Comparison of ENCODE assay signal across 26 mouse cellular contexts in the genomic region with DNA sequence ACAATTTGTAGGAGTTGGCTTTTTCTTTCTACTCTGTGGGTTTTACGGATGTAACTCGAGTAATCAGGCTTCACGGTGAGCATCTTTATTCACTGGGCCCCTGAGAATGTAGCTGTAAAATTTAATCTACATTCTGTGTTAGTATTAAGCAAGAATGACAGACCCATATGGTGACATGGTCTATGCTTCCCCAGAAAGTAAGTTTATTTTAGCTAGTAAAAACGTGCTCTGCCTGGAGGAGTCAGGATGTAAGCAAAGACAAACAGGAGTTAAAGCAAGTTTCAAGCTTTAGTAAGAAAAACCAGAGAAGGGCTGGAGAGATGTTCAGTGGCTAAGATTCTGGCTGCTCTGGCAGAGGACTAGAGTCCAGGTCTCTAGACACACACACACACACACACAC. TPM values are rescaled to one million over a fixed set of nuclear protein-coding genes. Genes with fewer than 3 reads are reported as not detected.
"Had no signal": no experiment of that assay in that cellular context is flagged by ENCODE, and none has a peak within 500 bp of the region (broad histone marks: within the 10 kb centered on the region; RNA-seq: fewer than 3 reads in every experiment).

No protein-coding gene starts in this region.

- H3K9me3 ChIP-seq: embryonic facial prominence, embryonic 10.5 days; embryonic facial prominence, embryonic 12.5 days; embryonic facial prominence, embryonic 13.5 days; embryonic facial prominence, embryonic 15.5 days; forebrain, embryonic 10.5 days; forebrain, embryonic 12.5 days; forebrain, embryonic 13.5 days; forebrain, embryonic 15.5 days had no signal

- H3K27me3 ChIP-seq: embryonic facial prominence, embryonic 12.5 days; embryonic facial prominence, embryonic 13.5 days; embryonic facial prominence, embryonic 15.5 days; forebrain, embryonic 12.5 days; forebrain, embryonic 13.5 days; forebrain, embryonic 15.5 days had no signal

- H3K4me3 ChIP-seq: embryonic facial prominence, embryonic 10.5 days; embryonic facial prominence, embryonic 12.5 days; embryonic facial prominence, embryonic 13.5 days; embryonic facial prominence, embryonic 15.5 days; erythroblast, embryonic 14.5 days; forebrain, embryonic 10.5 days; forebrain, embryonic 12.5 days; forebrain, embryonic 13.5 days; forebrain, embryonic 15.5 days; heart, adult 2 months had no signal

- H3K9ac ChIP-seq: embryonic facial prominence, embryonic 12.5 days; embryonic facial prominence, embryonic 13.5 days; embryonic facial prominence, embryonic 15.5 days; forebrain, embryonic 12.5 days; forebrain, embryonic 13.5 days; forebrain, embryonic 15.5 days; forebrain, postnatal 0 days had no signal

- H3K27ac ChIP-seq: embryonic facial prominence, embryonic 10.5 days; embryonic facial prominence, embryonic 12.5 days; embryonic facial prominence, embryonic 13.5 days; embryonic facial prominence, embryonic 15.5 days; forebrain, embryonic 10.5 days; forebrain, embryonic 12.5 days; forebrain, embryonic 13.5 days; forebrain, embryonic 15.5 days; heart, adult 2 months had no signal

- DNase-seq: cerebellum, adult 18-20 months; cerebellum, adult 2 months; cerebellum, adult 8-10 months; cerebellum, adult 9-10 months; cerebellum, adult 9-11 months; cerebellum, postnatal 10 days; cerebellum, postnatal 14 days; cerebellum, postnatal 25 days; cerebellum, postnatal 36 days; embryo, embryonic 11 days; forebrain, postnatal 0 days; gastrocnemius, postnatal 25 days; gastrocnemius, postnatal 36 days; heart, adult 18-20 months; heart, adult 2 months had no signal

- H3K4me1 ChIP-seq: embryonic facial prominence, embryonic 10.5 days; embryonic facial prominence, embryonic 12.5 days; embryonic facial prominence, embryonic 13.5 days; embryonic facial prominence, embryonic 15.5 days; forebrain, embryonic 10.5 days; forebrain, embryonic 12.5 days; forebrain, embryonic 13.5 days; forebrain, embryonic 15.5 days had no signal

- ATAC-seq: forebrain, embryonic 14.5 days; forebrain, embryonic 15.5 days; forebrain, embryonic 16.5 days; forebrain, postnatal 0 days had no signal

- H3K4me2 ChIP-seq: embryonic facial prominence, embryonic 12.5 days; embryonic facial prominence, embryonic 13.5 days; embryonic facial prominence, embryonic 15.5 days; forebrain, embryonic 12.5 days; forebrain, embryonic 13.5 days; forebrain, embryonic 15.5 days had no signal

RNA-seq across cellular contexts. Expression of gene Ube2d1, which starts 31.9 kb away (rescaled TPM):
- polyA plus RNA-seq: erythroblast, embryonic 14.5 days had no signal
